Mouse (Mus musculus) CH12F3 (cell line): ENCODE measurements around the gene Tmem184c.

ENCODE experiments used
- in situ Hi-C: fragments of 300-500 bp; cut with MboI; formaldehyde crosslinking; loops from 2 replicates; pipeline ENCODE4 v1.14.3; 2020; ENCODE audit warnings: low sequenced_read_pairs

The Tmem184c gene

DNA sequence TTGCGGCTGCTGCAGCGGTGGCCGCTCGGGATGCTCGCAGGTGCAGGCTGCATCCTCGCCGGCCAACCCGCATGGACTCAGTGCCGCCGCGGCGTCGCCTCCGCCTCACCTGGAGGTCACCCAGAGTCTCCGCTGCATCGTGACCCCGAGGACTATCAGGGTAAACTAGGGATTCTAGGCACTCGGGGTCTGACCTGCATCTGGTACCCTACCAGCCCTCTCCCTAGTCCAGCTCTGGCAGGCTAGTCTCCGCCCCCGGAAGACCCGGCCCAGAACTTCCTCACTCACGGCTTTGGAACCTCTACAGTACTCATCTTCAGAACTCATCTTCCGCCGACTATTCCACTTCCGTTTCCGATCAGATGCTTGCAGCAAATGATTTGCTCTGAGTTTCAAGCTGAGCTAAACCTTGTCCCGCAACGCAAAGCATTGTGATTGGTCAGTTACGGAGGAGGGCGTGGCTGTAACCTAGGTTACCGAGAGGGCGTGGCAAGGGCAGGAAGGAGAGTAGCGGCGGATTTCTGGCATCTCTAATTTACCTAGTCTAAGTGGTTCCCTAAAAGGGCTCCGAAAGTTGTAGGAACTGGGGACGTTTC, at the start of gene Tmem184c:
Tmem184c (minus strand) TSS at position 325 of the 596 bp plus-strand sequence.
- in situ Hi-C loops, result no loop called here

DNA sequence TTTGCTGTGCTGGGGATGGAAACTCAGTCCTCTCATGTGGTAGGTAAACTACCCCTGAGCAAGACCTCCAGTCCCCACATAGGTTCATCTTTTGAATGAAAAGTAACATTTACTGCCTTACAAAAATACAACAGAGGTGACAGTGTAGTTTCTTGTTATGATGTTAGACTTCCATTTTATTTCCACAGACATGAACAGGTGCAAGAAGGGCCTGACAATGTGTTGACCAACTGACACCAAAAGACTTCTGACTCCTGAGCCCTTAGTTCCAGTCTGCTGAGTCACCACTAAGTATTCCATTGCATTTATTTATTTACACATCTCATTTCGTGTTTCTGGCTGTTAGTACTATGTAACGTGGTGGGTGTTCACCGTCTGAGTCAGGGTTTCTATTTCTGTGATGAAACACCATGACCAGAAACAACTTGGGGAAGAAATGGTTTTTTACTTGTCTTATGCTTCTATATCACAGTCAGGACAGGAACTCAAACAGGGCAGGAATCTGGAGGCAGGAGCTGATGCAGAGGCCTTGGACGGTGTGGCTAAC, 49.1 kb upstream of the Tmem184c start:
- in situ Hi-C loops, result no loop called here

DNA sequence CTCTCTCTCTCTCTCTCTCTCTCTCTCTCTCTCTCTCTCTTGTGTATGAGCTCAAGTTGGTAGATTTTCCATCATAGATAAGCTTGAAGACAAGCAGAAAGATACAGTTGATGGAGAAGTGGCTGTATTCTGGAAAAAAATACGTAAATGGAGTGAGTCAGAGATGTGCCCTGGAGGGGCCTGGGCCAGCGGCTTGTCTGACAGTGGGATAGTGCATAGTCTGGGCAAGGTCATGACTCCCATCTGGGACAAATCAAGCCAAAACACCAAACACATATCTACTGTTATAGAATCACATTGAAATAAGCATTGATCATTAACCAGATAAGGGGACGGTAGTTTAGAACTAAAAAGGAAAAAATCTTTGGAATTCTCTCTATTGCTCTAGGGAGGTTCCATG, 47.9 kb upstream of the Tmem184c start:
- in situ Hi-C loops, result no loop called here

DNA sequence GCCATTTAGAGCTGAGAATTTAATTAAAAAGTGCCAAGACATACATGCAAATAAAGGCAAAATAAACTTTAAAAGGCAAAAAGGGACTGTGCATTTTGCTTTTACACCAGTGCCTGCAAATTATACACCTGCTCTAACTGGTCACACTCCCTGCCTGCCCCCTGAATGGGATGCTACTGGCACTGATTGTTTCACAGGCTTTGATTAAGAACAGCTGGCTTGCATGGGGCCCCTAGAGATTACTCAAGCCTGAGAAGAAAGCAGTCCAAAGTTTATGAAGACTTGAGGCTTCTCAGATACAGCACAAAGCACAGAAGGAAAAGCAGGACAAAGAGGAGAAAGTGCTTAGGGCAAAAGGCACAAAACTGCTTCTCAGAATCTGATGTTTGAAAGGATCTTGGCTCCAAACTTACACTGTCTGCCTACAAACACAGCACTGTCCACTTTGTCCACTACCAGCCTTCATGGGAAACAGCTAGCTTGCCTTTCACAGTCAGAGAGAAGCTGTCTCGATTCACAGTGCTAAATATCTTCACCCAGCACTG, 40.2 kb upstream of the Tmem184c start:
- in situ Hi-C loops, result no loop called here

DNA sequence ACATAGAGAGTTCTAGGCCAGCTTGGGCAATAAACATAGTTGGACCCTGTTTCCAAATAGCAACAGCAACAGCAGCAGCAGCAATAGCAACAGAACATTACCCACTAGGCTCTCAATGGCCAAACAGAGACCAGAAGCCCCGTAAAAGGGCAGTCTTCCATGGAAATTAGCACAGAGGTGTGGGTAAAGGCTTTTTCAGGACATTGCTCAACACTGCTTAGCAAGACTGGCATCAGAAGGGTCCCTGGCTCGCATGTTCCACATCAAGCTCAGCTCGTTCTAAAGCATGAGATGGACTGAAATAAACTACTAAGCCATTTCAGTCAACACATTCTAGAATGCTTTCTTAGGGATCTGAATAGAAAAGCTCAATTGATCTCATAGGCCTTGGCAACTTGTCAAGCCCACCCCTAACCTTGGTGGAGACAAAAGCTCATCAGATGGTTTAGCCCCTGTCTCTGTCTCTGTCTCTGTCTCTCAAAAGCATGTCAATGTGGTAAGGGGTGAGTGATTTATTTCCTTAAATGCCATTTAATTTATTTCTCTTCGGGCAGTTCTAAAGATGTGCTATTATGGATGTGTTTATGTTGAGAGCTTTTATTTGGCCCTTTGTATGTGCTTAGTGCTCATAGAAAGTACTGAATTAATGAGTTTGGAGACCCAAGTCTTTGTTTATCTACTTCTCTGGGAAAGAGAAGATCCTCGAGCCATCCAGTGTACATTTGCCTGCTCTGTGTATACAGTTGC, 29.8 kb upstream of the Tmem184c start:
- in situ Hi-C loops, result loop anchor here (25.0 kb wide), 1 partner anchor 372 kb away; no protein-coding TSS in a partner anchor

DNA sequence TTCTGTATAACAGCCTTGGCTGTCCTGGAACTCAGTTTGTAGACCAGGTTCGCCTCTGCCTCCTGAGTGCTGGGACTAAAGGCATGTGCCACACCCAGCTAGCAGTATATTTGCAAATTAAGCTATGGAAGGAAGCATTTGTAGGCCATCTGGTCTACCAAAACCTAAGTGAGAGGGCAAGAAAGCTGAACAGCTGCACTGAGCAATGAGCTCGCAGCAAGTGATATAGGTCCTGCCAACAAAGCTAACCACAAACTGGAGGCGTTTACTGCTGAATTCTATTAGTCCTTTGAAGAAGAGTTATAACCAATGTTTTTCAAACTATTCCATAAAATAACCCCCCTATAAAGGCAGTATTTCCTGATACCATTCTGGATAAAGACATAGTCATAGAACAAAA, 27.1 kb upstream of the Tmem184c start:
- in situ Hi-C loops, result loop anchor here (25.0 kb wide), 1 partner anchor 375 kb away; no protein-coding TSS in a partner anchor

DNA sequence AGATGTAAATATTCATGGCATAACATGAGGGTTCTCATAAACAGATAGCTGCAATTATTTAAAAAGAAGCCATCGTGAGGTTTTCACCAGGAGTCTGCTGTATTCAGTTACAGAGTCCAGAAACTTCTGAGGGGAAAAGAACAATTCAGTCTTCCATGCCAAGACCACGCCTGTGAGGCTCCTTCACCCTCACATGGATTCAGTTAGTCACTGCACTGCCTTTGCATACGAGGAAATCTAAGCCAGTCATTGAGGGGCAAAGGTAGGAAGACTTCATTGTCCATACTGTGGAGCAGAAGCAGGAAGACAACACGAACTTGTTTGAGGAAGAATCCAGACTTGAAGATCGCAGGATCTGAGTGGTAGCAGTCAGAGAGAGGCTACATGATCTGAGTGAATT, 23.5 kb upstream of the Tmem184c start:
- in situ Hi-C loops, result loop anchor here (25.0 kb wide), 1 partner anchor 378 kb away; no protein-coding TSS in a partner anchor

DNA sequence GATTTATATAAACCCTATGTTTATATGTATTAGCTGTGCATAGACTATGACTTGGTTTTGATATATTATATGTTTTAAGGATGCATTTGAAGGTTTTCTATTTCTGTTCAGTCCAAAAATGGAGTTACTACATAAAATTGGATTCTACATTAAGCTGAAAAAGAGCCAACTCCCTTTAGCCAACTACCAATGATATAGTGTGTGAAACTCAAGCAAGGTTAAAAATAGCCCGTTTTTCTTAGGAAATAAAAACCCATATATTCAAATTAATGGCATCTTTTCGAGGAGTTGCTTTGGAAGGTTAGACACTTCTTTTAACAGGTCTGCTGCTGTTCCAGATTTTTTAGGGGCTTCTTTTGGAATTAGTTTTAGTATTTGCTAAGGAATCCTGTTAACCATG, 22.7 kb upstream of the Tmem184c start:
- in situ Hi-C loops, result loop anchor here (25.0 kb wide), 1 partner anchor 379 kb away; no protein-coding TSS in a partner anchor

DNA sequence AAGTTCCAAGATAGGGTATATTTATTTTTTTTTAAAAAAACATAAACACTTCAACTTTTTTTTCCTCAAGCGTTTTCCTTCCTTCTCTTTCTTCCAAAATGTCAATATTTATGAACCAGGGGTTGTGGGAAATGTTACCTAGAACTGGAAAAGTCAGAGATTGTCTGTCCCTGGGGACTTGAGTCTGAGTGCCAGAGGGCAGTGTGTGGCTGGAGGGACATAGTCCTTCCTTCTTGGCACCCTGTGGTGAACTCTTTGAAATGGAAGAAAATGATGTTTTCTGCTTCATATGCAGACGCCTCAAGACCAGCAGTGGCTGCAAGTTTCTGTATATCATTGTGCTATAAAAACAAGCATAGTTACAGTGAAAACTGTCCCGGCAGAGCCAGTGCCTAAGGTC, 20.2 kb upstream of the Tmem184c start:
- in situ Hi-C loops, result loop anchor here (25.0 kb wide), 1 partner anchor 382 kb away; no protein-coding TSS in a partner anchor

DNA sequence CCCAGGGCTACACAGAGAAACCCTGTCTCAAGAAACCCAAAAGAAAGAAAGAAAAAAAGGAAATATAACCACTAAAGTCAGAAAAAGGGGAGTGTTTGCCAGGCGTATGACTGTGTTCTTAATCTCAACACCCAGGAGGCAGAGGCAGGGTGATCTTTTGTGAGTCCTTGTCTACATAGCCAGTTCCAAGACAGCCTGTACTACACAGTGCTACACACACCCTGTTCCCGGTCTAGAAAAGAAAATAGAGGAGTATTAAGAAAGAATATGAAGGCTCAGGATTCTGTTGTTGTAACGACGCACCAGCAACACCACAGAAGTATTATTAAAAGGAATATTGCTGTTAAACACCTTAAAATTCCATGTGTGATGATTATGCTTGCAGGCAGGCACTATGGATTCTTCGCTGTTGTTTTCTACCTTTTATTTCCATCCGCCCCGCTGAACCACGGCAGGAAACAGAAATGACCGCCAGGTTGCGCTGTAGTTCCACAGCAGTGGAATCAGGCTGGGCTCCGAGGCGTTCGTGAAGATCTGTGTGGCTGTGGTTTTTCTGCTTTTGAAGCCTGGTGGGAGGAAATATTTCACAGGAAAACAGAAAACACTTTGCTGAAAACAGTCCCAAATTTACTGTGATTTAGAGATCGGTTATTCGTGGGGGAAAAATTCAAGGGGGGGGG, 19.5 kb upstream of the Tmem184c start:
- in situ Hi-C loops, result loop anchor here (25.0 kb wide), 1 partner anchor 382 kb away; no protein-coding TSS in a partner anchor

DNA sequence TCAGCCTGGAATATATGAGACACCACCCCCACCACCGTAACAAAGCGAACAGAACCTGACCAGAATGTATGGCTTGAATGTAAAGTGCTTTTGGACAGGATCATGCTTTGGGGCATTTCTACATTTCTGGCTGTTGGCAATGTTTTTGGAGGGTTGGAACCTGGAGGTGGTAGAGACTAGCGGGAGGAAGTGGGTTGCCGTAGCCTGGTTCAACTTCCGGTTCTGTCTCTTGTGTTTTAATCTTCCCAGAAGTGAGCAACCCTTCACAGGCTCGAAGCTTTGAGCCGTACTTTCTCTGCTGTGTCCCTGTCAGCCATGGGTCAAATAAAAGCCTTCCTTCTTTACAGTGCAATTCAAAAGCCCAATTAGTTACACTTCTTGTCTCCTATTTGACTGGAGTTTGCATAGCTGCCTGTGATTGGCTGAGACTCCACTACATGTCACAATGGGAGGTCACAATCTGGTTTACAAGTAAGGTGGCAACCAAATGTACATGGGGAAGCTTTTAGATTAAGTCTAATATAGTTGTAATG, 13.2 kb upstream of the Tmem184c start:
- in situ Hi-C loops, result no loop called here

DNA sequence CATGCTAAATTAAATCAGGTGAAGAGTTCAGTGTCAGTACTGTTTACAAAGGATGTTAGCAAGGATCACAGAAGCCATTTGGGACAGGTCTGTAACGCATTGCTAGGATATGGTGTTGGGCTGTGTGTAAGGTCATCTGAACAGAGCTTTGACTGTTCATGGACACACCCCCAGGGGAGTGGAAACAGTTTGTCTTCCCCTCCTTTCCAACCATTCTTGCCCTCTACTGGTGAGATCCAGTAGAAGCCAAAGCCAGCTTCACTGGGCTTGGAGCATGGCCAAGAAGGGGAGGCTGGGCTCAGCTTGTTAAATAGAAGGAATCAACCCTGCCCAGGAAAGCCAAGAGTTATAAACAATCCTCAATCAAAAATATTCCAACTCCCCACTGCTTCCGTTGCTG, 7.4 kb upstream of the Tmem184c start:
- in situ Hi-C loops, result no loop called here

DNA sequence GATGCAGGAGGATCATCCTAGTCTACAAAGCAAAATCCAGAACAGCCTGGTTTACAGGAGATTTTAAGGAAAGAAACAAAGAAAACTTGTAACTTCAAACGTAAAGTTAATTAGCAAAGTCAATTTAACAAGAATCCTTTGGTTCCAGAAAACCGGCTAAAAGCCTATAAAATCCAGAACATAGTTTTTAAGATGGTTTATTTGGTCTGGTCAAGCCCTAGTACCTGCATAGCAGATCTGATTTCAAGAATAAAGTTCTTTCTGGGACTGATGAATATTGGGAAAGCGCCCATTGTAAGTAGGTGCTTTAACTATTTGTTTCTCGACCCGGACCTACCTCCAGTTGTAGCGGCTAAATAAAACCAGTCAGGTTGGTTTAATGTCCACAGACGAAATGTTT, 877 bp downstream of the Tmem184c start:
- in situ Hi-C loops, result no loop called here

DNA sequence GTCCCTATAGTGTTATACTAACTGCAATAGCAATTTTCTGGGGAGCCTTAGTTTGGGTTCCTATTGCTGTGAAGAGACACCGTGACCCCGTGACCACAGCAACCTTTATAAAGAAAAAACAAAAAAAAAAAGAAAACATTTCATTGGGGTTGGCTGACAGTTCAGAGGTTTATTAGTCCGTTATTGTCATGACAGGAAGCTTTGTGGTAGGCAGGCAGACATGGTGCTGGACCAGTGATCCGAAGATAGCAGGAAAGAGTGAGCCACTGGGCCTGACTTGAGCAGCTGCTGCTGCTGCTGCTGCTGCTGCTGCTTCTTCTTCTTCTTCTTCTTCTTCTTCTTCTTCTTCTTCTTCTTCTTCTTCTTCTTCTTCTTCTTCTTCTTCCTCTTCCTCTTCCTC, 26.3 kb downstream of the Tmem184c start:
- in situ Hi-C loops, result no loop called here

DNA sequence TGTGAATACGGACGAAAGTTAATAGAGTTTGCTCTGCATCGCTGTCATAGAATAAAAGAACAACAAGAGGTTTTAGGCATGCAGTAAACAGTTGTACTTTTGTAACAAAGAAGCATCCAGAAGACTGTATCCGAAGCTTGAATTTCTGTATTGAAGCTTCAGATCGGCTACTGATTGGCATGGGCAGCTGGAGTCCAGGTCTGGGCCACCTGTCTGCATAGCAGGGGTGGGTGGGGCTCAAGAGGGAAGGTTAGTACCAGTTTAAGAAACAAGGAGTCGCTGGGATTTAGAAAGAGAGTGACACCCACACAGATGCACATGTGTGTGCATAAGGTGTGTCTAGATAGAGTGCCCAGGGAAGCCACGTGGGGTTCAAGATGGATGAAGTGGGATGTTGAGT, 32.8 kb downstream of the Tmem184c start:
- in situ Hi-C loops, result no loop called here

DNA sequence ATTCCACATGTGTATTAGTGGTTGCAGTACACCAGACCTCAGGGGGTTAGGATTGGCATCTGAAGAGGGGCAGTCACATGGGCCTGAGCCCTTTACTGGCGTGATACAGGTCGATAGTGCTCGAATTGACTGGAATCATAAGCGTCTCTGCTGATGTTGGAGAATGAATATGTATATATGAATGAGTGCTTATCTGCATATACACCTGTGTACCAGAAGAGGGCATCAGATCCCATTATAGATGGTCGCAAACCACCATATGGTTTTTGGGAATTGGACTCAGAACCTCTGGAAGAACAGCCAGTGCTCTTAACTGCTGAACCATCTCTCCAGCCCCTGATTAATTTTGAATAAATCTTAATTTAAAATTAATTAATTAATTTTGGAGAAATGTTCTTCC, 36.3 kb downstream of the Tmem184c start:
- in situ Hi-C loops, result no loop called here

DNA sequence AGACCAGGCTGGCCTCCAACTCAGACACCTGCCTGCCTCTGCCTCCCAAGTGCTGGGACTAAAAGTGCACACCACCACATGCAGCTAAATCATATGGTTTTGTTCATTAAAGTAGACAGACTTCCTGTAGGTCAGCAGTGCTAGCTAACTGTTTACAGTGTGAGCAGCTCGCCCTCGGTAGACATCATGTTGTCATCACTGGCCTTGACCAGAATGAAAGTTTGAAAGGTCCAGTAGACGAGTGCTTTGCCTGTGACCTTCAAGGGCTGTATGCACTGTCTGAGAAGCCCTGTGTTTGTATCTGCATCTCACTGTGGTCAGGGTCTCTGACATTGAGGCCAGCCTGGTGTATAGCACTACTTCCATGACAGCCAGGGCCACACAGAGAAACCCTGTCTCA, 49.1 kb downstream of the Tmem184c start:
- in situ Hi-C loops, result no loop called here

DNA sequence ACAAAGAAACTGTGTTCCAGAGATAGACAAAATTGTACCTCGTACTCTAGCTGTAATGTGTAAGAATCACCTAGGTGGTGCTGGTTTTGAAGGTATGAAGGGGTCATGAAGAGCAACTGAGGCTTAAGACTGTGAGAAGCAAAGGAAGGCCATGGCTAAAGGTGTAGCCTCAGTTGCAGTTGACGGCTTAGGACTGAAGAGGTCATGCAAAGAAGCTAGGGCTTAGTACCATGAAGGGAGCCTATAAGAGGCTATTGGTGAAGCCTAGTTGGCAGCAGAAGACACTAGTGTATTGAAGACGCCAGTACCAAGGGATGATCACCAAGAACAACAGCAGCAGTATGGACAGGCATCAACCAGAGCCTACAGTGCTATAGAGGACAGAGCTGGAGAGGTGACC, 58.0 kb downstream of the Tmem184c start:
- in situ Hi-C loops, result no loop called here

DNA sequence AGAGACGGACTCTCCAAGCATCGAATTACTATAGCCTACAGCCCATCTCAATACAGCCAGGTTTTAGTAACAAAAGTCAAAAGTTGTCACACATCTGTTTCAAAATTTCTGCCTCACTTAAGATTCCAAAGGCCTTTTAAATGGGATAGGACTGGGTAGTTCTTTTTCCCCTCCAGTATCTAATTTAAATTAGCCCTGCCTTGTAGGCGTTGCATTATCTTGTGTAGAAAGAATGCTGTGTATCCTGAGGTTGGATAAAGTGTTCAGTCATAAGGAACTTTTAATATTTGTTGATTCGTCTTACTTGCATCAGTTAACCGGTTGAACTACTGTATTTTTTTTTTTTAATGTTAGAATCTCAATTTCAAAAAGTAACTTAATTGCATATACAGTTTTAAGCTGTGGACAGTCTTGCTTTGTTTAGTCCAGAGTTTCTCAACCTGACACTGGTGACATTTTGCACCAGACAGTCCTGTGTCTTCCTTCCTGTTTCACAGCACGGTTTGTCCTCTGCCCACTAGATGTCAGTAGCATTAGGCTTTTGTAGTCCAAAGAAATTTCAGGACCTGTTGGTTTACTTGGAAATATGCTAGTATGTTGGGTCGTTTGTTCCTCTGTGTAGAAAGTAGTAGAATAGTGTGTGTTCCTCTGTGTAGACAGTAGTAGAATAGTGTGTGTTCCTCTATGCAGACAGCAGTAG, 60.5 kb downstream of the Tmem184c start:
- in situ Hi-C loops, result no loop called here

DNA sequence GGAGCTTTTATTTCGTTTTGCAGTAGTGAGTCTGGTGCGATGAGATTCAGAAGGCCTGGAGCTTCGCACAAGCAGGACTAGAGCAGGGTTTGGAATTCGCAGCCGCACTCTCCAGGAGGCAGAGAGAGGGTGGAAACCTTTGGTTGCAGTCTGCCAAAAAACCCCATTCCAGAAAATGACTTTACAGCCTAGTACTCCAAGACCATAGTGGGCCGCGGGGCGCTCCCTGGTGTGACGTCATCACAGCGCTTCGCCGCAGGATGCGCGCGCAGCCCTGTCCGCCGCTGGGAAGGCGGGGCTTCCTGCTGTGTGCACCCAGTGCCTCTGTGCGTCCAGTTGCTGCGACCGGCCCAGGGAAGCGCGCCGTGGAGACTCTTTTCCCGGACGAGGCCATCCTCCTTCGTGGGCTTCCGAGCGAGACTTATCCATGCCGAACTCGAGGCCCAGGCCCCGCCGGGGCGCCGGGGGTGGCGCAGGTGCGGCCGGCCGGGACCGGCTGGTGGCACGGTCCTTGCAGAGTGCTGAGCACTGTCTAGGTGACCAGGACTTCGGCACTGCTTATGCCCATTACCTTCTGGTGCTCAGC, 61.3 kb downstream of the Tmem184c start, which contains the start of gene Prmt9:
Prmt9 (plus strand) TSS at position 277 of the 586 bp plus-strand sequence.
- in situ Hi-C loops, result no loop called here
